Mouse (Mus musculus) T-helper 1 cell (primary cell): ENCODE measurements around the gene Lrig3.

ENCODE experiments used
- in situ Hi-C: fragments of 300-600 bp; cut with MboI, MseI; formaldehyde crosslinking; loops from one replicate; pipeline ENCODE4 v1.15.1; 2025; ENCODE audit warnings: high pct_unique_total_duplicates

Gene Lrig3

DNA sequence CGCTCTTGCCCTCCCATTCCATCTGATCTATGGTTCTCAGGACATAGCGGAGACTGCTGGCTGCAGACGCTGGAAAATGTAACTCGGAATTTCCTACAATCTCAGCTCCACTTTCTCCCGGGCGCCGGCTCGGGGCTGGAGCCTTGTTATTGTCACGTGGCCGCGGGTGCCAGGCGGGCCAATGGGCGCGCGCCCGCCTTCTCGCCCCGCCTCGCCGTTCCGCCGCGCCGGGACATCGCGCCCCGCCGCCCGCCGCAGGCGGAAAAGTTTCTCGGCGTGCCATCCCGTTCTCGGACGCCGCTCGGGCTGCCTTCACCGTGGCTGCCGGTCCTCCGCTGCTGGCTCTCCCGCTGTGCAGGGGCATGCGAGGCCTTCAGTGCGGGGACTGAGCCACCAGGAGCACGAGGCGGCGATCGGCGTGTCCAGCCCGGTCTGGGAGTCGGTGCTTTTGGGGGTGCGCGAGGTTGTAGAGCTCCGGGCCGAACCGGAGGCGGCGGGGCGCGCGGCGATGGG, at the start of gene Lrig3:
Lrig3 (plus strand) TSS at position 201 of the 513 bp plus-strand sequence.
- in situ Hi-C loops, result no loop called here

DNA sequence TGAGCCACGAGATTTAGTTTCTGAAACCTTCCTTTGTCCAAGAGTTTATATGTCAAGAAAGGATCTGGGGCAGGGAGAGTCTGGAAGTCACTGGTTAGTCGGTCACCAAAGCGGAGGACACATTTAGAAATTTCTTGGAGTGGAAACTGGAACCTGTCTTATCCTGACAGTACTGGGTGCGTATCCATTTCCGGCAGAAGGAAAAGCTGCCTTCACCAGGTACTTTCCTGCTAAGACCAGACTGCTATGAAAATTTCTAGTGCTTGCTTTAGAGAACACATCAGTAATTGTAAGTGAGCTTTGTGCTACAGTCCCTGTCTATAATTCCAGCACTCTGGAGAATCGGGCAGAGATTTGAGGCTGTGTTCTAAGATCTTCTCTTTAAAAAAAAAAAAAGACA, 49.2 kb upstream of the Lrig3 start:
- in situ Hi-C loops, result no loop called here

DNA sequence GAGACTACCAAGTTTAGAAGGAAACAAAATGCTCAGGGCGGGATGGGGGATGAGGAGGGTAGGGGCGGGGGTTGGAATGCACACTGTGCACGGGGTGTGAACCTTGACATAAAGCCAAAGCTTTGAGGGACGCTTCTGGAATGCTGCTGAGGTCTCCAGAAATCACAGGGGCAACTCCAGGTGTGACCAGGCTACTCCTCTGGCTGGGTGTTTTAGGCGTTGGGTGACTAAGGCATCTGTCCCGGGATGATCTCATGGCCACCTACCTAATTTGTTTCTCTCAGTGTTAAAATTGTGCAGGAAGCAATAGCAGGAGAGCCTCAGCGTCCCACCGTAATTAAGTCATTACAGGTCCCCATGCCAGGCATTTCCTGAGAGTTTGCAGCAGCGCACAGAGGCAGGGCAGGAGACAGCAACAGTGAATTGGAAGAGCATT, 48.5 kb upstream of the Lrig3 start:
- in situ Hi-C loops, result no loop called here

DNA sequence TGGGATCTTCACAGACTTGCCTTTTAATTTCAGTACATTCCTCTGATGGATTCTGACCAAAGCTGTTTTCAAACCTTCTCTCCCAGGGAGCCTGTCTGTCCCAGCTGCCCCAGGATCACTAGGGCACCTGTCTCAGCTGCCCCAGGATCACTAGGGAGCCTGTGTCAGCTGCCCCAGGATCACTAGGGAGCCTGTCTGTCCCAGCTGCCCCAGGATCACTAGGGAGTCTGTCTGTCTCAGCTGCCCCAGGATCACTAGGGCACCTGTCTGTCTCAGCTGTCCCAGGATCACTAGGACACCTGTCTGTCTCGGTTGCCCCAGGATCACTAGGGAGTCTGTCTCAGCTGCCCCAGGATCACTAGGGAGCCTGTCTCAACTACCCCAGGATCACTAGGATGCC, 47.0 kb upstream of the Lrig3 start:
- in situ Hi-C loops, result no loop called here

- in situ Hi-C loops, result no loop called here
These were observed 44.1 kb upstream of the Lrig3 start for GRCm38 (mm10) chr10:125921654-125922446.

- in situ Hi-C loops, result no loop called here
These were observed 36.0 kb upstream of the Lrig3 start for GRCm38 (mm10) chr10:125929961-125930360.

- in situ Hi-C loops, result no loop called here
These were observed 32.6 kb upstream of the Lrig3 start for GRCm38 (mm10) chr10:125933388-125933787.

DNA sequence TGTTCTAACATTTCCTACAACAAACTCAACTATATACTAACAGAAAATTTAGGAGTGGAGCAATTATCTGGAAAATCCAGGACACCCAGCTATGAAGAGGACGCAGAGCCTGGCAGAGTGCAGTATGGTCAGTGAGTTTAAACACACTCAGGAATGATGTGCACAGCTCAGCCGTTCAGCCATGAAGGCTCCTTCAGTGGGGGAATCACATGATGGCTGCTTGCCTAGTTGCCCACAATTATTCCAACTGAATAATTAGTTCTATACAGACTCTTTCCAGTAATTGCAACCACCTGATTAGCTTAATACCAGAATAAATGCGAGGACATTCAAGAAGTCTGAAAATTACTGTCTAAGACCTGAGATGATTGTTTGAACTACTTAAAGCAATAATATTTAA, 31.9 kb upstream of the Lrig3 start:
- in situ Hi-C loops, result no loop called here

DNA sequence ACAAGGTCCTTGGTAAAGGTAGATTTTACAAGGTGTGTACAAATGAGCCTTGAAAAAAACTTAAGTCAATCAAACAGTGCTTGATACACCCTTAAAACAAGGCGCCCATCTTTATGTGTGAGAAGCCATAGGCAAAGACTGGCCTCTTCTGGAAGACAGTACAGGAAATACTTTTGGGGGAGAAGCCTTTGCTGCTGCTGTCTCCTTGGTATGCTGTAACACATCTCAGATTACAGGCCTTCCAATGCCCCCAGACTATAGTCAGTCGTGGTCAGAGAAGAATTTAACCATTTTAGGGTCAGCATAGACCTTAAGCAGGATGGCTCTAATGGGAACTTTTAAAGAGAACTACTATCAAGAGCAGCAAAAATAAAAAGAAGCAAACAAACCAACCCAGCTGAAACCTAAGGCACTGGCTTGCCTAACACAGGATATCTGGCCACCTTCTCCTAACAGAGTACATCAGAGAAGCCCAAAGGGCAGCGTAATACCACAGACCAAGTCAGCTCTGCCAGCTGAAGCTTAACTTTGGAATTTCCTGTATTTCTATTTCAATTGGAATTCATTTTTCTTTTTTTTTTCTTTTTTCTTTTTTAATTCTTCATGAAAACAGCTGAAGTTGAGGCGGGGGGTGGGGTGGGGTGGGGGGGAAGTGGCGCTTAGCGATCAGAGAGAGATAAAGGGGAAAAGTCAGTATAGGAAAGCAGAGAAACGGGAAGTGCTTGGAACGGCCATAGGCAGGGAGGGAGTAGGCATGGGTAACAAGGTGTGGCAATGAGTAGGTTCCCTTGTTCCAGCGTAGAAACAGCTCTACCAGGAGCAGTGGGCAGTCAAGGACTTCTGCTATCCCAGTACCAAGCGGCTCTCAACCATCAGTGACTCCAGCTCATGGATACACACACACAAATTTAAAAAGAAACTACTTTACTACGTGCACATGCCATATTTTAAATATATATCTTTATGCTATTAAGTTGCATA, 28.2 kb upstream of the Lrig3 start:
- in situ Hi-C loops, result no loop called here

DNA sequence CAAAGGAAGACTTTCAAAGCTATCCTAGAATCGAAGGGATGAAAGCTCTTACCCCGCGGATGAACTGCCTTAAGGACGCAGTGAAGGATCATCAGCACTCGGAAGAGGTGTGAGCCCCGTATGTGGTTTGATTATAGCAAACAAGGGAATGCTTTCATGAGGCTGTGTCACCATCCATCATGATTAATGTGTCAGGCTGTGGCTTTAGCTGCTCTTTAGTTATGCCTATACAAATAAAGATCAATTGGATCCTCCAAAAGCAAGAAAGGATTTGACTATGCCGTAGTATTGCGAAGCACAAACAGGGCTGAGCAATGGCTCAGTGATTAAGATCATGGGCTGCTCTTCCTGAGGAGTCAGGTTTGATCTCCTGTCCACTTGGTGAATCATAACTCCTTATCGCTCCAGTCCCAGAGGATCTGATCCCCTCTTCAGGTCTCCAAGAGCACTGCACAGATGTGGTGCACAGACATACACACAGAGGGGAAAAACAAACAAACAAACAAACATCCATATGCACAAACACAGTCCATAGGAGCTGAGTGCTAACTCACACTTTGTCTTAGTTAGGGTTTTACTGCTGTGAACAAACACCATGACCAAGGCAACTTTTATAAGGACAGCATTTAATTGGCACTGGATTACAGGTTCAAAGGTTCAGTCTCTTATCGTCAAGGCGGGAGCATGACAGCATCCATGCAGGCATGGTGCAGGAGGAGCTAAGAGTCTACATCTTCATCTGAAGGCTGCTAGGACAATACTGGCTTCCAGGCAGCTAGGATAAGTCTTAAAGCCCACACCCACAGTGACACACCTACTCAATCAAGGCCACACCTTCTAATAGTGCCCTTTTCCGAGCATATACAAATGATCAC, 27.2 kb upstream of the Lrig3 start:
- in situ Hi-C loops, result no loop called here

- in situ Hi-C loops, result no loop called here
These were observed 25.5 kb upstream of the Lrig3 start for GRCm38 (mm10) chr10:125940316-125941059.

- in situ Hi-C loops, result no loop called here
These were observed 22.9 kb upstream of the Lrig3 start for GRCm38 (mm10) chr10:125943098-125943497.

DNA sequence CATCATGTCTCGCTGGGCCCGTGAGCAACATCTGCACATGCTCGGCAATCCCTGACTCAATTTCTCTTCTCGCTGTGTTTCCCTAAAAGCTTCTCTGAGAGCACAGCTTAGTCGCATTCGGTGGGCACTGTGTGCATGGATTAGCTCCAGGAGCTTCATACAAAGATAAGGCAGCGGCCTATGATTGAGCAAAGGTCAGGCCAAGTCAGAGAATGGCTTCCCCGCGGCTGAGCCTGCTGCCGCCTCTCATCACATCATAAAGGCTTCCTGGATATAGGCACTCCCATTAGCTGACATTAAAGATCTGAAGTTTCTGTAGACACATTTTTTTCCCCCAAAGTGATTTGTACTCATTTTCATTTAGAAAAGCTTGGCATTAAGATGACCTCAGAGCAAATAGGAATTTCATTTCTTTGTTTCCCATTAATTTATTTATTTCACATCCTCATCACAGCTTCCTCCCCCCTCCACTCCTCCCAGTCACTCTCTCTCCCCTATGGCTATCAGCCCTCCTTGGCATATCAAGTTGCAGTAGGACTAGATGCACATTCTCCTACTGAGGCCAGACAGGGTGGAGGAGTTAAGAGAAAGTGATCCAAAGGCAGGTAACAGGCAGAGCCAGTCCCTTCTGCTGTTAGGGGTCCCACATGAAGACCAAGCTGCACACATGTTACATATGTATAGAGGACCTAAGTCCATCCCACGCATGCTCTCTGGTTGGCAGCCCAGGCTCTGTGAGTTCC, 21.0 kb upstream of the Lrig3 start:
- in situ Hi-C loops, result no loop called here

DNA sequence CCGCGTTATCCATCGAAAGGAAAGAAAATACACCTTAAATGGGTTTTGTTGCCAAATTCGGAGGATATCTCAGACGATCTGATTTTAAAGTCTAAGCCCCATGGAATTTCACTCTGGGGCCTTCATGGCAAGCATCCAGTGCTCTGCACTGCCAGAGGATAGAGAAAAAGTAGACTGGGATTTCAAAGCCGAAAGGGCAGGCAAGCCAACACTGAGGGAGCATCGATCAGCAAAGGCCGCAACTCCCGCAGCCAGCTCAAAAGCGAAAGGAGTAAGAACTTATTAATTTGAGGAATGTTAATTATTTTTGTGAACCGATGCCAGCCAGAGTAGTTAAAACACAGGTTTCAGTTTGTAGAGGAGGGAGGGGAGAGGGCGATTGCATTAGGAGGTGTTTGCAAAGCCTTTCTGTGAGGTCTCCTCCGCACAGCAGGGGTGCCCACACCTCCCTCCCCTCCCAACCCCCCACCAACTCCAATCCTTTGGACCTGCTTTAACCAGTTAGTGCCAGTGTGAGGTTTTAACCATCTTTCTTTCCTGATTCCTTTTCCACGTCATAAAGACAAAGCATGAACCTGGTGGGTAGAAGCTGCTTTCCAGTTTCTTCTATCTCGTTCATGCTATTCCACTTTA, 17.0 kb upstream of the Lrig3 start:
- in situ Hi-C loops, result no loop called here

DNA sequence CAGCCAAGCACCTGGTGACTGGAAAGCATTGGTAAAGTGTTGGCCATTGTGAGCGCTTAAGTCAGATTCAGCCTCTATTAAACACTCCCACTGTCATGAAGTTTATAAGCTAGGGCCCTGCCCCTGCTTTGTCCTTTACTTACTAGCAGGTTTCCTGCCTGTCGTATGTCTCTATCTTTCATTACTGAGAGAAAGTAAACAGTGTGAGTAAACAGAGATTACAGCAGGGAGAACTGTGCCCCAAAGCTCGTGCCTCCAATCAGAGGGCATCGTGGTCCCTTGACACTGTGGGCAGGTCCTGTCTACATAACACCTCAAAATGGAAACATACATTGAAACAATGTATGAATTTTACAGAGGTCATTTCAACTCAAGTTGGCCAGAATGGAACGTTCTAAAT, 14.3 kb upstream of the Lrig3 start:
- in situ Hi-C loops, result no loop called here

DNA sequence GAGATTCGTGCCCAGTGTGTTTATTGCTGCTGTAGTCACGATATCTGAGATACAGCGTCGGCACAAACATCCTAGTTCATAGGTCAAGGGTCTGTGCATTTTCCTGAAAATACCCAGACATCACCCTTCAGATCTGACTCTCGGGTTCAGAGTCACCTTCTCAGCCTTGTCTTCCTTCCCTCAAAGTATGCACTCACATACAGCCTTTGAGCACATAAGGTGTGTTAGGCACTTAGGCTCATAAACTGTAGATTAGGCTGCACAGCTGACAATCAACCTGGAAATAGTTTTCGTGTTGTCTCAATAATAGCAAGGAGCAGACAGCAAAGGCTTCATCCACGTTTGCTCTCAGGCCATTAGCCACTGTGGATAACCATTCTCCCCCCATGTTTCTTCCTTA, 11.6 kb upstream of the Lrig3 start:
- in situ Hi-C loops, result no loop called here

DNA sequence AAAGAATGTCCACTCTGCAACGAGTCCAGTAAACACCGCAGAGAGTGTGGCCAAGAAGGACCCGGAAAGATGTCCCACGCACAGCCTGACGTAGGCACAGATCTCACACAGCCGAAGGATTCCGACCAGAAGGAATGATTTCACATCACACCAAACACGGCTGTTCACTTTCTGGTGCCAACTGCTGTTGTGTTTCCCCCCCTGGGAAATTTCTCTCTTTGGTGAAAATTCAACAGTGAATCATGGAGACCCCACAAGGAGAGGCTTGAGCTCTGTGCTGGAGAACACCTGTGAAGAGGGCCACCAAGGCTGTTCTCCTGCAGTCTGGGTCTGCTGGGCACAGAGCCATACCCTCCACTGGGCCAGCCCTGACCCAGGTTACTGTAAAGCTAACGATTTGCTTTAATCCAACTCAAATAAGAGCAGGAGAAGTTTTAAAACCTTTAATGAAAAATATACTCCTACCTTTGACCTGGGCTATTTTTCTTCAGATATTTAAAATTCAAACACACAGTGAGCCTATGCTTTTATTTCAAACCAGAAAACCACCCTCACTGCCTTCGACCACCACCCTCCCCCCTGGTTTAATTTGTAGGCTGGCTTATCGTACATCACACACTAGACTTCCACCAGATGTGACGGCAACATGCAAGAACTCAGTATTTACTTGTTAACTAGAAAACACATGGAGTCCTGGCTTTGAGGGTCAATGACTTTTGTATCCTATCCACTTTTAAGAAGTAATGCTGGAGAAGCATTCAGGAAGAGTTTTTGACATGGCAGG, 11.0 kb upstream of the Lrig3 start:
- in situ Hi-C loops, result no loop called here

DNA sequence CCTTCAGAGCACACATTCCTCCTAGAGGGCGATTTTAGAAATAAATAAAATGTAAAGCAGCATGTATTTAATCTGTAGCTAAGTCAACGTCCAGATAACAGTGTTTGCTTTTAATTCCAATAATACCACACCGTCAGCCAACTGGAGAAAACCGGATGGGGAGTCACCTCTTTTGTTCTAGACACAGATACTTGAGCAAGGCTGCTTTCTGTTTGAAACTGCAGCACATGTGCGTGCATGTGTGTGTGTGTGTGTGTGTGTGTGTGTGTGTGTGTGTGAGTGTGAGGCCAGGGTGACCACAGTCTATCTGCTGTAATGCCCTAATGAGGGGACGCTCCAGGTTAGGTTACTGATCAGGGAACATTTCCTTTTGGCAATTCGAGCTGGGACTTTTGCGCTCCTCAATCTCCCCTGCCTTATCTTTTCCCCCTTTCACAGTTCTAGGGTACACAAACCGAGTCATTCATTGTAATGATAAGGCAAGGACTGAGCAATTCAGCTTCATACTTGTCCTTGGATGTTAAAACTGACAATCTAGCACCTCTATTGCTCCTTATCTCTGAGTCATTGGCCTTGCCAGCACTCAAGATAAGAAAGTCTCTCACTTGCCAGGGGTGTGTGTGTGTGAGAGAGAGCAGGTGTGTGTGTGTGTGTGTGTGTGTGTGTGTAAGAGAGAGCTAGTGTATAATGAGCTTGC, 4.4 kb upstream of the Lrig3 start:
- in situ Hi-C loops, result no loop called here
